Mouse (Mus musculus) B cell, adult (primary cell): ENCODE measurements around the gene F2rl2. TPM values are rescaled to one million over a fixed set of nuclear protein-coding genes. Genes with fewer than 3 reads are reported as not detected.

ENCODE experiments used
- total RNA-seq: library from RNA; stranded (reverse); gene quantifications from 4 replicates; pipeline ENCODE4 v1.2.4, GENCODE M21; 2023; ENCODE audit not compliant: inconsistent age

F2rl2 gene
- total RNA-seq = 0.21 TPM in 1 of 4 replicates, not detected in the others

DNA sequence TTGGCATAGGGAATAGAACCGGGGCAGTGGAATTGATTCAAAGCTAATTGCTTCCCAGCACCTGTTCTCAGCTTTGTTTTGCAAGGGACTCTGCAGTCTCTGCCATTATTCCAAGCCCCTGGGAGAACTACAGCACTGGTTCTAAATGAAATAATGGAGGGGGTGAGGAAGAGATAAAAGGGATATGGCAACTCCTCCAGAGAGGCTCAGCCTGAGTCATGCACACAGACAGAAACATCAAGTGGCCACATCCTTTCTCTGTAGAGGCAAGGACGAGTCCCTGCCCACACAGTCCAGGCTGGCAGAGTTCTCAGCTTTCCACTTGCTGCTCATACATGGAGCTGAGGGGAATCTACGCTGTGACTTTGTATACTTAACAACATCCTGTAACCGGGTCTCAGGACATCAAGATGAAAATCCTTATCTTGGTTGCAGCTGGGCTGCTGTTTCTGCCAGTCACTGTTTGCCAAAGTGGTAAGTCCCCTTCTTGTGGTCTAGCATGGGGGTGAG lies at the start of gene F2rl2:
TSS of gene F2rl2 (plus strand) at position 200 of the 510 bp plus-strand sequence.

Other genes starting within 250 kb of the F2rl2 start
- gene S100z, start 218.1 kb upstream of the F2rl2 start, total RNA-seq = not detected in 4 replicates
- gene F2rl1, start 171.6 kb upstream of the F2rl2 start, total RNA-seq = 0.19 to 0.48 TPM (median 0.34 TPM) in 4 replicates
- 0.26 to 0.48 TPM (median 0.38 TPM) in 4 replicates for gene F2r, start 78.4 kb upstream of the F2rl2 start, total RNA-seq
- gene Iqgap2, start 195.1 kb downstream of the F2rl2 start, total RNA-seq = 0.67 to 1.2 TPM (median 1.1 TPM) in 4 replicates